Mouse (Mus musculus) MEL-GATA-1-ER (cell line): ENCODE data around the gene Asb2.
A peak's percentile ranks its signal among the peaks of the same experiment; 100 is the strongest.

Experiments
- DNase-seq: peaks from one replicate; pipeline ENCODE4 v3.0.0-alpha.2; 2012; ENCODE audit warnings: low read depth; ENCODE audit errors: extremely low read depth

The Asb2 gene

DNA sequence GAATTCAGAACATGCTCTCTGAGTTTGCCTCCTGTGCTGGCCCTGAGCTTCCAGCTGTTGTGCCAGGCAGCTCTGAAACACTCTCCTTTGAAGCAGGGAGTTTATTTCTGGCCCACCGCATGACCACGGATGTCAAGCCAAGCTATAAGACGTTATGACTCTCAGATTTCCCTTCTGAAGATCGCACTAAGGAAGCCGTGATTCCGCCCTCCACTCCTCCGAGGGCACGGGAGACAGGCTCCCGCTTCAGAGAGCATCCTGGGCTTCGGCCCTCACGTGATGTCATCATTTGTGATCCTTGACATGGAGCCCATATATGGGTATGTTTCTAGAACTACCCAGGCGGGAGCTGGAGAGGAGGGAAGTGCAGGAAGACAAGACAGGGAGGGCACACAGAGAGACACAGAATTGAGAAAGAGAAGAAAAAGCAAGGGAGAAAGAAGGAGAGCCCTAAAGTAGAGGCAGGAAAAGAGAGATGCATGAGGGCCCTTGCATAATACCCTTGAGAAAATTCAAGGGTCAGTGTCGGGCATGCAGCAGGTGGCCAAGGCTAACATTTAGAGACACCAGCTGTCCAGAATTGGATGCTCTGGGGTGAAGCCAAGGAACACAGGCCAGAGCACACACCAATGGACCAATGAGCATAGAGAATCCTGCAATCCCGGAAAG lies at the start of gene Asb2:
Asb2 (minus strand) TSS at position 256 of the 669 bp plus-strand sequence.
- no peak for DNase-seq

DNA sequence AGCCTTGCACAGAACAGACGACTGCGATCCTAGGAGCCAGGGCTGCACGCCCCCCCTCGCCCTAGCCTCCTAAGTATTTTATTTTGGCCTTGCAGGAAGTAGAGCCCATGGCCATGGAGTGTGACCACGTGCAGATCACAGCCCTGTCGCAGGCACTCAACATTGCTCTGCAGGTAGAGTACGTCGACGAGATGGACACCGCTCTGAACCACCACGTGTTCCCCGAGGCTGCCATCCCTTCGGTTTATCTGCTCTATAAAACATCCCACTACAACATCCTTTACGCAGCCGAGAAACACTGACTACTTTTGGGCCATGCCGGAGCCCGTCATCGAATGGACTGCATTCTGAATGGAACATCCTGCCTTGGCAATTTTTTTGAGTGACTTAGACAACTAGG lies 48.3 kb upstream of the Asb2 start:
- DNase-seq, result no peak

DNA sequence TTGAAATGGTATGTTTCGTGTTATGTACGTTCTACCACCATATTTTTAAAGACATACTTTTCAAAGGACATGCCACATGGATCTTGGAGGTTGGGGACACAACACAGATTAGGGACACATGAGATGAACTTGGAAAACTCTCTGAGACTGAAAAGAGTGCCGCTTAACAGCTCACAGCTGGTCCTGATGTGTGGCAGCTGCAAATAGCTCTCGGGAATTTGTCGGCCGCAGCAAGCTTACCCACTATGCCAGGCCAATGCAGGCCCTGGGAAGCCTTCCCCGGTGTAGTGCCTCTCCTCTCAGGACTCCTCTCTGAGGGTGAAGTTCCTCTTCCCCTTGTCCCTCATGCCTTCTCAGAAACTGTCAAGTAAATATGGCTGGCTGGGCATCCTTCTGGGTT lies 41.0 kb upstream of the Asb2 start:
- DNase-seq, result no peak

DNA sequence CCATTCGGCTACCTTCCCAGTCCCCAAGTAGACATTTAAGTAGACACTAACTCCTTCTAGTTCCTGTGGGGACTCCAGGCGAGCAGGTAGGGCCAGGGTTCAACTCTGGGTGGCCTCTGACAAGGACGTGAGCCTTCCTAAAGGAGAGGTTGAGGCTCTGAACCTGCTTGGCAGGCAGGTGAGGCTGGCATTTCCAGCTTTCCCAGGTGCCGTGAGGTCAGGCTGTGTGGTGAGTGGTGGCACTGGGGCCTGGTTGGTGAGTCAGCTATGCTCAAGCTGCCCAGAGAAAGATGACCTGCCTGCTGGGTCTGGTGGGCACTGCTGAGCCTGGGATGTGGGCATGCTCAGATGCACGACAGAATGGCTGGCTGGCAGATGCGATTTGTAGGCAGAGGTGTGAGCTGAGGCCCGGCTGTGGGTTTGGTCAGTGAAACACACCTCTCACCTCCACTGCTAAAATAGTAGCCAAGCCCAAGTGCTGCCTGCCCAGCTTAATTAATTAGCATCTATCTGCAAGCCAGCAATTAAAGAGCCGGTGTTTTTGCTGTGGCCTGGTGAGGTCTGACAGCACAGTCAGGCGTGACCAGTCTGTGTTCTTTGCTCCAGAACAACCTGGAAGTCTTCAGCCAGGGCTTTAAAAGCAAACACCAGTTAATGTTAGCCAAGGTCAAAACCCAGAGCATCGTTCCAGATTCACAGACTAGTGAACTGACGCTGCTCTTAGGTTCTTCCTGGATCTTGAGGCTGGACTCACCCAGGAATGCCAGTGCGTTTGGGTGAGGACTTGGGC lies 39.9 kb upstream of the Asb2 start:
- no peak for DNase-seq

DNA sequence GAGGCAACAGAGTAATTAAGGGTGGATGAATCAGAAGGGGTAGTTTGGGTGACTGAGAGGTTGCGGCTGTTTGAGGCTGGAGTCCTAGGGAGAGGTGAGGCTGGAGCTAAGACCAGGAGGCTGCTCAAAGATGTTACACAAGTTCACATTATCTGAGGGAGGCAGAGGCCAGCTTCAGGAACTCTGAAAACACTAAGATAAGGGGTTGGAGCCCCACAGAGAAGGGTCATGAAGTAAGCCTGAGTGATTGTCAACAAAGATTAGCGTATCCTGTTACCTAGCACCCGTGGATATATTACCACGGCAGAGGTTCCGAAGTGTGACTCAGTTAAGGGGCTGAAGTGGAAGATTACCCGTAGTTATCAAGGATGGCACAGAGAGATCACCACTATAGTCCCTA lies 37.7 kb upstream of the Asb2 start:
- DNase-seq, result peak; percentile 91

DNA sequence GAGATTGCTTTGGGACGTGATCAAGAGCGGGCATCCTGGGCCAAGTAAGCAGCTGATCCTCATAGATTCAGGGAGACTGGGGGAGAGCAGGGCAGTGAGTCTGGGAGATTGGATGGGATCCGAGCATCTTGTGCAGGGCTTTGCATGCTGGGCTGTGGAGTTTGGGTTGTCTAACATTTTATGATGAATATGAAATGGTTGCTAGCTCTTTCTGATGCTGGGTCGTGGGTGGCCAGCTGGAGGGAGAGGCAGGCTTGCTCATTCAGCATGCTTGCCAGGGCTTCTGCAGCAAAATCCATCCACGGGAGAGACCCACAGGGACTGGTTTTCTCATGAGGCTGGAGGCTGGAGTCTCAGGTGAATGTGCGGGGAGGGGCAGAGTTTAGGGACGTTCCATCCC lies 35.3 kb upstream of the Asb2 start:
- no peak for DNase-seq

DNA sequence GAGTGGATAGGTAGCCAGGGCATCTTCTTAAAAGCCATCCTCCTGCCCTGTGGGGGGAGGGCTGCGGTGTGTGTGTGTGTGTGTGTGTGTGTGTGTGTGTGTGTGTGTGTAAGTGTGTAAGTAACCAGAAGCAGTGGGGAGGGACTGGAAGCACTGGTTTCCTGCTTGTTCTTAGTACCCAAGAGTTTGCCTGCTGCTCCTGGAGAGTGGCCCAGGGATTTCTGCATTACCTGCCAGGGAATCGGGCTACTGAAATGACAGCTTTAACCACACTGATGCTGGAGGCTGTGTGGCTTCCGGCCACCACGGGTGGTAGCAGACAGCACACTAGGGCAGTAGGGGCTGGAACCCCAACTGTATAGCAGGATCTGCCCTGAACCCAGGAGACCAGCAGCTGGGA lies 34.2 kb upstream of the Asb2 start:
- DNase-seq, result no peak

DNA sequence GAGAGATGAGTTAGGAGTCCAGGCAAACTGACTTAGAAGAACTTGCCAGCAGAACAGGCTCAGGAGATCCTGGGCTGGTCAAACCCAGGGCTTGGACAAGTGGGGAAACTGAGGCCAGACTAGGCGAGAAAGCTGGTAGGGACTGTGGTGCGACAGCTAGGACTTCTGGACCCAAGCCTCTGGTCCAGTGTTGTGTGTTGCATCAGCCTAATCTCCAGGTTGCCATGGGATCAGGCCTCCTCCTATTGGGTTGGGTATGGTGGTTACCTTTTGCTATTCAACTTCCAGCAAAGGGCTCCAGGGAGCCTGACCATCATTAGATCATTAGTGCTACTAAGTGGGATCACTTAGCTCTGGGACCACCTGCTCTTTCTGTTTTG lies 33.5 kb upstream of the Asb2 start:
- DNase-seq, result peak; percentile 29

DNA sequence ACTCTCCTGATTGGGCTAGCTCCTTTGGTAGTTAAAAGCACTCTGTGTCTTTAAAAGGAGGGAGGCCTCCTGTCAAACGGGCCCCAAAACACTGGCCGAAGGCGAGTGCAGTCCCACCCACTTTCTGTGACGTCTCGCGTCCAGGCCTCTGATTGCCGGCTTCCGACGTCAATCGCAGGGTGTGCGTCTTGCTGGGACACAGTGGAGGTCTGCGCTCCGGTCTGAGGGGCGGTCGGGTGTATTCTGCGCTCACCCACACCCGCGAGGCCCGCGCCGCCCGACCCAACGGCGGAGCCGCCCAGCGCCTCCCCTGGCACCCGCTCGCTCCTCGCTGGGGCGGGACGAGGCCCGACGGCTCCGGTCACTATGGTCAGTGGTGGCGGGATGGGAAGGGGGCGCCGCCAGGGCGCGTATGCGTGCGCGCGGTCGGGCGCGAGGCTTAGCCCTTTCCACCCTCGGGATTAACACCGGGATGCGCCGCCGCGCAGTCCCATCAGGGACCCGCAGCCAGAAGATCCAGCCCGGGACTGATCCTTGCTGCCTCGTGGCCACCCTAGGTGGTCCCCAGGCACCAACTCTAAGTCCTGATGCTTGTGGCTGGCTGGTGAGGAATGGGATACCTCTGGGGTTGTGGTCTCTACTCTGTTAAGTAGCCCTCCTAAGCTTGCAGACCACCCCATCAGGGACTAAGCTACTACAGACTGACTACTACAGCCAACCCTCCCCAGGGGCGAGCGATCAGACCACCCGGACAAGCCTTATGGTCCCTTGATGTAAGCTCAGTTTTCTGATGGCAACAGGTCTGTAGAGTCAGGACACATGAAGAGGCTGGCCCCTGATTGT lies 32.9 kb upstream of the Asb2 start, which contains the start of gene Otub2:
Otub2 (plus strand) TSS at position 178 of the 843 bp plus-strand sequence.
- DNase-seq, result peak; percentile 90

DNA sequence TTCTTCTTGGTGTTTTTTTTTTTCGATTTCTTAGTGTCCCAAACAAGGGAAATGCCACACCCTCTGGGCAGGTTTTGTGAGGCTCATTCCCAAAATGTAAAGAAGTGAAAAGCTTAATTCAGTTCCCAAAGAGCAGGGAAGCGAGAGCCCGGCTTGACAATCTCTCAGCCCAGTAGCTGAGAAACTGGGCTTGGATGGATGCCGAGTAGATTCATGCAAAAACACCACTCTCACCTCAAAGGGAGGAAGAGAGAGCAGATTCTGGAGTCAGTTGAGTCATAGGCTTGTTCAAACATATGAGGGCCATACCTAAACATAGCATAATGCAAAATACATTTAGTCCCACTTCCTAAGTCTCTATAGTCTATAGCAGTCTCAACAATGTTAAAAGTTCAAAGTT lies 24.4 kb upstream of the Asb2 start:
- no peak for DNase-seq

DNA sequence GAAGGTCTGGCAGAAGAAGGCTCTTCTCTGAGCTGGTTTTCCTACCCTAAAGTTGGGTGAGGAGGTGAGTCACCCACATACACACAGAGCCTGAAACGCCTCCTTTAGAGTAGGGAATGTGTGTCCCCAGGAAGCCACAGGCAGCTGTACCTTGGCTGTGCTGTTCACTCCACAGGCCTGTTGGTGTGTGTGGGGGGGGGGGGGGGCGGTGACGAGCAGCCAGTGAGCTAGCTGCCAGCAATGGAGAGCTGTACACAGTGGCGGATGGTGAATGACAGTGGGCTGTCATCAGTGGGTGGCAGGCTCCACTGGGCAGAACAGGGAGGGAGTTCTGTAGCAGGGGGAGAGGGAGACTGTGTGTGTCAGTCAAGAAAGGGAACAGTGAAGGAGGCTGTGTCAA lies 21.0 kb upstream of the Asb2 start:
- DNase-seq, result no peak

DNA sequence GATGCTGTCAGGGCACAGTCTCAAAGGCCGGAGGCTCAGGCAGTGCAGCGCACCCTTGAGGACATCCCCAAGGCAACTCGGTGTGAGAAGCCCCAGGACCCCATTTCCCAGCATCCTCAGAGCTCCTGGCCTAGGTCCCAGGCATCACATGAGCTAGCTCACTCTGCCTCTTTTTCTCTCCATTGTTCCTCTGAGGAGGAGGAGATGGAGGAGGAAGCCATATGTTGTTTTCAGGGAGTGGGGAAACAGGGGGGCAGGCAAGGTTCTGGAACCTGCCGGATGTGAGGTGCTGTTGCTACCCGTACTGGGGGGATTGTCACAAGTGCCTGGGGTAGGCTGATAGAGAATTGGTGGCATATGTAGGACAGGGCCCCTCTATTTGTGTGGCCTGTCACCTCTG lies 20.3 kb upstream of the Asb2 start:
- DNase-seq, result no peak

DNA sequence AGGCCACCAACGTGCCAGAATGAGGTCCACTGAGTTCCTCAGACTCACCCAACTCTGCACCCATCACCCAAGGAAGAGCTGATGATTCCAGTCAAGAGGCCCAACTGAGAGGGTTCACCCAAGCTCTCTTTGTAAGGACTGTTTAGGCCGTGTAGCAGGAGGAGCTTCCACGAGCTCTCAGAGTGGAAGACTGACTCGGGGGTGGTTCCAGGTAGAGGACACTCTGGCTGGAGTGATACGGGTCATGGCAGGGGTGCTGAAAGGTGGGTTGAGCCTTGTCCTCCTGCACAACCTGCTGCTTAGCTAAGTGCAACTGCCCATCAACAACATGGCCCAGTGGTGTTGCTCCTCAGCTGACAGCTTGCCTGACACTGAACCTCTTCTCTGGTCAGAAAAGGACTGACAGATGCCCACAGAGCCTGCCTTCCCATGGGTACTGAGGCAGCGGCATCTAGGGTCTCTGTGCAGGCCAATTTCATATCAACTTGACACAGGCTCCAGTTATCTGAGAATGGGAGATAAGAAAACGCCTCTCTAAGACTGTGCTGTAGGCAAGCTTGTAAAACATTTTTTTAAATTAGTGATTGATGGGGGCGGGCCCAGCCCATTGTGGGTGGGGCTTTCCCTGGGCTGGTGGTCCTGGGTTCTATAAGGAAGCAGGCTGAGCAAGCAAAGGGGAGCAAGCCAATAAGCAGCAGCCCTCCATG lies 17.9 kb upstream of the Asb2 start:
- DNase-seq, result peak; percentile 38

DNA sequence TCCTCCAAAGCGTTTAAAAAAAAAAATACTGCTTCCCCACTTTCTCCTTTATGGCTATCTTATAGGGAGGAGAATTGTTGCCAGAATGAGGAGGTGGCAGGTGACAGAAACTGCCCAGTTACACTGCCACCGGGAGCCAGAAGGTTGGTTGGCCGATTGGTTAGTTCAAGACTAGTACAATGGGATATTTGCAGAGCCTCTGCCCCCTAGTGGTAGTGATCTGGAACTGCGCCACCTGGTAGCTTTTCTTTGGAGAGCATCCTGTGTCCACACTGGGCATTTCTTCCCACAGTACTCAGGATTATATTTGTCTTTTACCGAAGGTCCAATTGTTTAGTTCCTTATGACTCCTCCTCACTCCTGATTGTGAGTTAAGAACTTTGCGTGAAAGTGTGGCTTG lies 15.9 kb upstream of the Asb2 start:
- DNase-seq, result peak; percentile 47

DNA sequence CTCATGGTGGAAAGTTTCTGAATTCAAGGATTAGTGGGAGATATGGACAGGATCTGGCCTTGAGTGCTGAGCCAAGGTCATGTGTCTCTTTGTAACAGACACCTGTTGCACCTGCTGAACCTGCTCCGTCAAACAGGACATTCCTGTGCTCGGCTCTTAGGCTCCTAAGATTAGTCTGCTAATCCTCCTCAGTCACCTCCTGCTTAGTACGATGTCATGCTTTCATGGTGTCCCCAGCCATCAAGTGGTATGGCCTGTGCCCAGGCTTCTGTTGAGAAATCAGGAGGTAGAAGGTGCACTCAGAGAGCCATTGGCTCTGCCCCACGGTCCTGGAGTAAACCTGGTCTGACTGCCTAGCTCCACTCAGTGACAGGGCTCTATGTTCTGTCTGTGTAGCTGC lies 15.1 kb upstream of the Asb2 start:
- DNase-seq, result no peak

DNA sequence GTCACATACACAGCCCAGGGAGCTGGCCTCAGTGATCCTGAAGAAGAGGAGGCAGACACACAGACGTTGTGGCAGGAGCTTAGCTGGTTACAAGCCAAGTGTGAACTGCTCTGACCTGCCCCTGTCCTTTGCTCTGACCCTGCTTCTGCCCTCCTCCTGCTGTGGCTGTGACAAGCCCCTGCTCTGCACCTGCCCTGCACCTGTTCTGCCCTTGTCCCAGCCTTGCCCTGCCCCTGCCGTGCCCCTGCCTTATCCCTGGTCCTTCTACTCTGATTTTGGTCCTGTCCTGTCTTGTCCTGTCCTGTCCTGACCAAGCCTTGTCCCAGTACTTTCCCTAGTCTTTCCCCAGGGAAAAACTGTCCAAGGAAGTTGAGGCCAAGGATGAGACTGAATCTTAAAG lies 13.0 kb upstream of the Asb2 start:
- DNase-seq, result no peak

DNA sequence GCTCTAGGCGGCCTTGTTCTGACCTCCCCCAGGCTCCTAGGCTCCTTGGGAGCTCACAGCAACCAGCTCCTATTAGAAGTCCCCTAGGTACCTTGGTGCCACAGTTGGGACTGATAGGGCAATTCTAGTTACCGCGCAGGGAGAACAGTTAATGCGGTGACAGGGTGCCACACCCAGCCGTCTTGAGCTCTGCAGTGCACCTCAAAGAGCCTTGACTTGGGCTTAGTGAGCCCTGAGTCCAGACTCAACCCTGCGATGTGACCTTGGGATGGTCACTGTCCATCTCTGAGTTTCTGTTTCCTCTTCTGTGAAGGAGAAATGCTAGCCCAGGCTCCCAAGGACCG lies 12.5 kb upstream of the Asb2 start:
- DNase-seq, result peak; percentile 40

DNA sequence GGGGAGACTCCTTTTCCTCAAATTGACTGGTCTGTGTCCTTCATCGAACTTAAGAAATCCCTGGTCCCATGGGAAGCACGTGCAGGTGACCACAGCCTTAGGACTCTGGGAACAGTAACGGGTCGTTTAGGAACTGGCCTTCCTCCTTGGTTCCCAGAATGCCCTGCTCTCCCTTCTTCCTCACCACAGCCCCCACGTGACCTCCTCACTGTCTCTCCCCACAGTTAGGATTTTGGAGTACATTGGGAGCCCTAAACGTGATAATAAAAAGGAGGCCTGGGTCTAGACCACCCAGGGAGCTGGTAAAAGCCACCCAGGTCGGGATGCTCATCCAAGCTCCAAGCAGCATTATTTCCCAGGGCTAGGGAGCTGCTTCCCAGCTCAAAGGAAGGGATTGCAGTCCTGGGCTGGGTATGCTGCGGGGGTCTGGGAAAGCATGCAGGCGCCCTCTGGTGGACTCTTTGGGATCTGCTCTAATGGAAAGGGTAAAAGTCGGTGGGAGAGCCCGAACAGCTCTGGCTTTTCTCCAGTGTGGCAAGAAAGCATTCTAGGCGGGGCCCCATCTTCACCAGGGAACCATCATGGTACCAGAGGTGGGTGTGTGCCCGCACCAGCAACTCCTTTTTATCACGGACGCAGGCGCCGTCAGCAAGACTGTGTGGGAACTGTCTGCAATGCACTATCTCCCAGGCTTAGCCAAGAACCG lies 12.0 kb upstream of the Asb2 start:
- DNase-seq, result peak; percentile 55

DNA sequence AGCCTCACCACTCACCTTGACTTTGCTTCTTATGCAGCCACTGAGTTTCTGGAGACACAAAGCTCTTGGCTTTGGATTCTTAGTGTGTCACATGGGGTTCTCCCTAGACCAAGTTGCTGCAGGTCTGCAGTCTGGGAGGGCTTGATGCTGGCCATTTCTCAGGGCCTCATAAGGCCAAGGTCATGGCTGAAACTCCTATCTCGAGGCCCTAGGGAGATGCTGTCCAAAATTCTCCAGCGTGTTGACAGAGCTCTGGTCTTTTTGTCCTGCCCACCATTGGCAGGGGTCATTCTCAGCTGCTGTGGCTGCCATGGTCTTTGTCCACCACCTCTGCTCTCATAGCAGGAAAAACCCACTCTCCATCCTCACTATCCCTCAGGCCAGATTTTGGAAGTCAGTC lies 11.4 kb upstream of the Asb2 start:
- no peak for DNase-seq

DNA sequence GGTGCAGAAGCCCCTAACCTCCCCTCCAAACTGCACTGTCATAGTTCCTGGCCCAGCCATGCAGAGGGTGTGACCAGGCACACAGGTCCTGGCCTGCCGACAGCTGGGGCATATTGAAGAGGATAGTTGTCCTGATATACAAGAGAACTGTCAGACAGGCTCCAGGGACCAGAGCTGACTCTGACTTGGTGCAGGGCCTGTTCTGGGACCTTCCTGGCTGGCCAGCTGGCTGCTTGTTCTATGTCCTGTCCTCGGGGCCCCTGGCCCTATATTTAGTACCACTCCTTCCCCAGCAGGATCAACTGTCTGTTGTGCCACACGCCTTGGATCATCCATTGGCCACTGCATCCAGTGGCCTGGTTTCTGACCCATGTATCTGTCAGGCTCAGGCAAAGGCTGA lies 6.5 kb upstream of the Asb2 start:
- no peak for DNase-seq
